Mouse (Mus musculus) CD4-positive helper T cell, adult 2 months (primary cell): ENCODE data around the gene Smad6.

Source experiments
- DNase-seq: peaks from one replicate; pipeline ENCODE4 v3.0.0-alpha.2; 2012; ENCODE audit warnings: low read depth, missing footprints, low spot score

The Smad6 gene

DNA sequence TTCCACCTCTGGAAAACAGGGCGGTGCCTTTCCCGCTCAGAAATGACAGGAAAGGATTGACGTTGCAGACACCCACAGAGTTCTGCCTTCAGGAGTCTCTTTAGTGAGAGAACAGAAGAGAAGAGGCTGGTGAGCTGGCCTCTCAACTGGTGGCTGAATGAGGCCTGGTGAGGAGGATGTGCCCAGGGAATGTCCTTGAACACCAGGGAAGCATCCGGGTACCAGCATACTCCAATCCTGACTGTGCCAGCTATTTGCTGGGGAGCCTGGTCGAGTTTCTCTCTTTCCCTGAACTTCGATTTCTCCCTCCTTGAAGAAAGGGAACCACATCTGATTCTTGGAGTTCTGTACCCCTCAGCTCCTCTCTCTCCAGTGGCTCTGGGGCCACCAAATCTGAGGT is 105.4 kb downstream of the Smad6 start:
- no peak for DNase-seq

DNA sequence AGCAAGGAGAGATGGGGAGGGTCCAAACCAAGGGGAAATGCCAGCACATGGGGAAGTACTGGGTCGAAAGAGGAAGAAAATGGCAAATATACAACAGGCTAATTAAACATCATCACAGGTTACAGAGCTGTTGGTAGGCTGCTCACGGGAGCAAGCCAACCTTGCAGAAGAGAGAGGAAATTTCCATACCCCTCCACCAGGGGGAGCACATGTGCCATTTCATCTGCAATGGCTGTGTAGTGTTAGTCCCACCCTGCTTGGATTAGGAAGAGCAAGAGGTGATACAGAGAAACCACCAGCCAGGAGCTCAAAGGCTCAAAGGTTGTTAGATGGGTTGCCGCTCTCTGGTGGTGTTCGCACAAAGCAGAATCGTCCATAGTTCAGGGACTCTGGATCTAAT is 105.9 kb downstream of the Smad6 start:
- DNase-seq: peak; percentile 40

DNA sequence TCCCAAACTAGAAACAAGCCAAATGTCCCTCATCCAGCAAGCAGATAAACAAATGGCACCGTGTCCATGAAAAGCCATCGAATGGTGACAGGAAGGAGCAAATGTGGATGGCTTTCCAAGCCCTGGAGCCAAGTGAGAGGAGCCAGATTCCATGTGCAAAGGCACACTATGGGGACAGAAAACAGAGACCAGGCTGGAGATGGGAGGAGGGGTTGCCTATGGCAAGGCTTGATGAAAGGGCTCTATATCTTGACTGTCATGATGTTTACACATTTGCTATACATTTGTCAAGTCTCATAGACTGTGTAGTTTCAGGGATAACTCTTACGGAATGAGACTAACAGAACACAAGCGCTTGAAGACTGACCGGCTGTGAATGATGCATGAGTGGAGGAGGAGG is 106.9 kb downstream of the Smad6 start:
- no peak for DNase-seq

DNA sequence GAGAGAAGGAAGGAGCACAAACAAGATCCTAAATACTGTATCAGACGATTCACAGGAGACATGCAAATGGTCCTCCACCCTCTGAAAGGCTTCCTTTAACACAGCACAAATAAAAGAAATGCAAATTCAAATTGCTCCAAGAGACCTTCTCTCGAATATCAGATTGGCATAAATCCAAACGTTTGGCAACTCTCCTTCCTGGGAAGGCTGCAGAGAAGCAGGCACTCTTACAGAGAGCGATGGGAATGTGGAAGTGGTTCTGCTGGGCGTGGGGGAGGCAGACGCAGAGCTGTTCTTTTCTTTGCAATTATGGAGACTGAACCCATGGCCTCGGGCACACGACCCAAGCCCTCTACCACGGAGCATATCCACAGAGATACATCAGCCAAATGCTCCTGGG is 109.8 kb downstream of the Smad6 start:
- DNase-seq: no peak

DNA sequence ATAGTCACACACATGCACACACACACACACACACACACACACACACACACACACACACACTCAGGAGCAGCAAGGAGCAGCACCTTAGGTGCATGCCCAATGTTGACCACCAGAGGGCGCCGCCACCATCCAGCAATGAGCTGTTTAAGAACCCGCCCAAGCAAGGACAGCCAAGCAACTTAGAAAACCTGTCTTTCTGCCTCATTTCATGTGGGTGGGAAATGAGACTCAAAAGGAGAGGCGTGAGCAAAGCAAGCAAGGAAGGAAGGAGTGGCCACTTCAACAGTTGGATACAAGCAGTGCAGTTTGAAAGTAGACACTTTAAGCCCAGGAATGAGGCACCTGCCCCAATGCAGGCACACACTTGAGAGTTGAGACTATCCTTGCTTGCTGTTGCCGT is 112.2 kb downstream of the Smad6 start:
- DNase-seq: peak; percentile 68

DNA sequence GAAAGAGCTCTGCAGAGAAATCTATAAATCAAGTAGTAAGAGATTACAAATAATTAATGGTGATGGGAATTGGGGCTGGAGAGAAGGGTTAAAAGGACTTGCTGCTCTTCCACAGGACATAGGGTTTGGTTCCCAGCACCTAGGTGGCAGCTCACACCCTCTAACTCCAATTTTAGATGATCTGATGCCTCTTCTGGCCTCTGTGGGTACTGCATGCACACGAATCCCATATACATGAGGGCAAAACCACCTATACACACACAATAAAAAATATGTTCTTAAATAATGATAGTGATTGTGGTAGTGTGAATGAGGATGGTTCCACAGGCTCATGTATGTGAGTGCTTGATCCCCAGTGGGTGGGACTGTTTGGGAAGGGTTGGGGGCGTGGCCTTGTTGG is 117.3 kb downstream of the Smad6 start:
- DNase-seq: no peak
